Mouse (Mus musculus) T-helper 1 cell (primary cell): ENCODE measurements around the gene Pde4d.

Experiments used
- in situ Hi-C: fragments of 300-600 bp; cut with MboI, MseI; formaldehyde crosslinking; loops from one replicate; pipeline ENCODE4 v1.15.1; 2025; ENCODE audit warnings: high pct_unique_total_duplicates

Pde4d gene

GRCm38 (mm10) chr13:109169335-109169606 is 719.5 kb downstream of the Pde4d start:
- in situ Hi-C loops: no loop called here

- in situ Hi-C loops: loop anchor here (10.0 kb wide), 1 partner anchor 803 kb away; no protein-coding TSS in a partner anchor
These were observed 721.9 kb downstream of the Pde4d start for GRCm38 (mm10) chr13:109171688-109172087.

- in situ Hi-C loops: loop anchor here (10.0 kb wide), 1 partner anchor 800 kb away; no protein-coding TSS in a partner anchor
These were observed 725.5 kb downstream of the Pde4d start for GRCm38 (mm10) chr13:109175281-109175680.

GRCm38 (mm10) chr13:109175852-109176621 is 726.3 kb downstream of the Pde4d start:
- in situ Hi-C loops: loop anchor here (10.0 kb wide), 1 partner anchor 799 kb away; no protein-coding TSS in a partner anchor

- in situ Hi-C loops: no loop called here
These were observed 731.6 kb downstream of the Pde4d start for GRCm38 (mm10) chr13:109181363-109181762.

- in situ Hi-C loops: no loop called here
These were observed 740.9 kb downstream of the Pde4d start for GRCm38 (mm10) chr13:109190652-109191051.

GRCm38 (mm10) chr13:109191176-109191575 is 741.4 kb downstream of the Pde4d start:
- in situ Hi-C loops: no loop called here

- in situ Hi-C loops: loop anchor here (5.0 to 25.0 kb wide), 4 partner anchors 171 to 1018 kb away; no protein-coding TSS in a partner anchor
These were observed 755.8 kb downstream of the Pde4d start for GRCm38 (mm10) chr13:109205541-109205940.

GRCm38 (mm10) chr13:109208607-109209006 is 758.9 kb downstream of the Pde4d start:
- in situ Hi-C loops: loop anchor here (5.0 to 25.0 kb wide), 4 partner anchors 174 to 1021 kb away; no protein-coding TSS in a partner anchor

GRCm38 (mm10) chr13:109209413-109209812 is 759.7 kb downstream of the Pde4d start:
- in situ Hi-C loops: loop anchor here (5.0 to 25.0 kb wide), 4 partner anchors 175 to 1022 kb away; no protein-coding TSS in a partner anchor

GRCm38 (mm10) chr13:109210403-109210802 is 760.7 kb downstream of the Pde4d start:
- in situ Hi-C loops: loop anchor here (25.0 kb wide), 1 partner anchor 1023 kb away; no protein-coding TSS in a partner anchor

GRCm38 (mm10) chr13:109211471-109211870 is 761.7 kb downstream of the Pde4d start:
- in situ Hi-C loops: loop anchor here (25.0 kb wide), 1 partner anchor 1024 kb away; no protein-coding TSS in a partner anchor

GRCm38 (mm10) chr13:109211941-109212487 is 762.3 kb downstream of the Pde4d start:
- in situ Hi-C loops: loop anchor here (25.0 kb wide), 1 partner anchor 1025 kb away; no protein-coding TSS in a partner anchor

- in situ Hi-C loops: loop anchor here (25.0 kb wide), 1 partner anchor 1026 kb away; no protein-coding TSS in a partner anchor
These were observed 763.2 kb downstream of the Pde4d start for GRCm38 (mm10) chr13:109212788-109213473.

- in situ Hi-C loops: loop anchor here (5.0 to 25.0 kb wide), 2 partner anchors 837 to 1032 kb away; no protein-coding TSS in a partner anchor
These were observed 769.4 kb downstream of the Pde4d start for GRCm38 (mm10) chr13:109219019-109219725.

- in situ Hi-C loops: no loop called here
These were observed 779.3 kb downstream of the Pde4d start for GRCm38 (mm10) chr13:109228967-109229617.

GRCm38 (mm10) chr13:109229618-109230334 is 780.0 kb downstream of the Pde4d start:
- in situ Hi-C loops: loop anchor here (10.0 kb wide), 3 partner anchors 505 to 795 kb away; no protein-coding TSS in a partner anchor

- in situ Hi-C loops: loop anchor here (10.0 kb wide), 3 partner anchors 504 to 794 kb away; no protein-coding TSS in a partner anchor
These were observed 780.7 kb downstream of the Pde4d start for GRCm38 (mm10) chr13:109230335-109230987.

GRCm38 (mm10) chr13:109231848-109232460 is 782.2 kb downstream of the Pde4d start:
- in situ Hi-C loops: loop anchor here (10.0 kb wide), 3 partner anchors 503 to 793 kb away; no protein-coding TSS in a partner anchor
